Mouse (Mus musculus) urinary bladder, postnatal 4 days (tissue): ENCODE measurements around the gene Xylt2.

Experiments
- DNase-seq, 2 experiments: peaks; one replicate each; pipeline ENCODE4 v3.0.0; 2021 to 2022; ENCODE audit warnings: low spot score in 2 of 2

Xylt2 gene

DNA sequence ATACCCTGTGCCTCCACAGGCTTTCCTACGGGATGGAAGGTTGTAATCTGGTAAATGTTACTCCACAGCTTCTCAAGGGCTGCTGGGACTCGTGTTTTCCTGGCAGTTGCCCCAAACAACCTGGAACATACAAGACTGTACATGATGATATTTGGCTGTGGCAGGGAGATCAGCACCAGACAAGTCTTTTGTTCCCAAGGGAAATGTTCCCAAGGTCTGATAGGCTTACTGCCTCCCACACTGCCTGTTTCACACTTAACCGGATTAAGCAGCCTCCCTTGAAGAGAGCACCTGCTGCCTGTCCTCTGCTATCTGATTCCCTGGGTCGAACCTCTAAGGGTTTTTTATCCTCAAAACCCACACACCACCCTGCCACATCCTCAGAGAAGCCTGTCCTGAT is 61.8 kb downstream of the Xylt2 start:
- DNase-seq, result no peak

DNA sequence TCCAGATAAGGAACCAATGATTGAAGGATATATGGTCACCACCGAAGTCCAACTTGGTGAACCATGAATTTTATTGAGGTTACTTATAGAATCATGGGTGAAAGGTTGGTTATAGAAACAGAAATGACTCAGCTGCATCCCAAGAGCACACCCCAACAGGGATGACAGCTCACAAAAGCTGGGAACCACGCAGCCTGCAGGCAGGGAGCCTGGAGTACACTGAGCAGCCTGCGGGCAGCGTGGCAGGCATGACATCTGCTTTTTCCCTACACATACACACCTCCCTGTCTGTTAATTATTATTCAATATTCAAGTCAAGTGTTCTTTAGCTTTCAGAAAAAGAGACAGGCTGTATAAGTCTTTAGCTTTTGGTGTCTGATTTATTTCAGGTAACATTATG is 62.7 kb downstream of the Xylt2 start:
- DNase-seq, result no peak
